Mouse (Mus musculus) adrenal gland, adult 2 months (tissue): ENCODE measurements around the gene Grik4. TPM values are rescaled to one million over a fixed set of nuclear protein-coding genes. Genes with fewer than 3 reads are reported as not detected.
"Not testable (repeated sequence)": the region's sequence is repeated elsewhere in the genome, so short reads cannot be mapped to it uniquely, and the experiment has no call there.

Source experiments
- DNase-seq: peaks from one replicate; pipeline ENCODE4 v3.0.0; 2021
- polyA plus RNA-seq: library from polyadenylated mRNA; depleted of rRNA; stranded (reverse); fragments of >200 nt; gene quantifications from 2 replicates; pipeline ENCODE4 v1.2.3, GENCODE M21; 2012
- total RNA-seq, 2 experiments: library from RNA; stranded (reverse); gene quantifications; 2 replicates each; pipeline ENCODE4 v1.2.3; 2021

The Grik4 gene
- total and polyA plus RNA-seq, 3 experiments: 1.2 to 2.5 (median 1.6) TPM

DNA sequence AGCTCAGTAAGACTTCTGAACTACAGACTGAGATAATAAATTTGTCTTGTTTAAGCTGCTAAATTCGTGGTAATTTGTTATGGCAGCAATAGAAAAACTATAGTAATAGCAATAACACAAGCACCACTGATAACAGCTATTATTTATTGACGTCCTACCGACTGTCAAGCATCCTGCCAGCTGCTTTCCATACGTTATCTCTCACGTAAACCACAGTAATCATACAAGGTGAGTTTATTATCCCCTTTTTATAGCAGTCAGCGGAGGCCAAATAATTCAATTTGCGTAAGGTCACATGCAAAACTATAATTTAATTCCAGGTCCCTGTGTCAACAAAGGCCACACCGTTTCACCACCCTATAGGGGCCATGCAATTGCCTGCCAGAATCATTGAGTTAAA lies 147.0 kb downstream of the Grik4 start:
- DNase-seq: no peak

DNA sequence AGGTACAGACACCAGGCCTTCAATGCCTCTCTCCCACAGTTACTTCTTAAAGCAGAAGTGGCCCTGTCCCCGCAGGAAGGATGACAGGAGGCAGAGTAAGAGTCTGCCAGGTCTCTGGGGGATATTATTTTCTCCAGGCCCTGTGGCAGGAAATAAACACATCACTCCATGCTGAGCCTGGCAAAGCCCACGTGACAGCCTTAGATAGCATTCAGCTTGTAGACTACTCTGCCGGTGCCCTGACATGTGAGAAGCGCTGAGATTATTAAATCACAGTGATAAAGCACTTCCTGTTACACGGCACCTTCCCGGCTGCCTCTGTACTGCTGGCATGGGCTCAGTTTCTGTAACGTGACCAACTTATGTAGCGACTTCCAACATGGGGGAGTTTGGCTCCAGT lies 148.4 kb downstream of the Grik4 start:
- DNase-seq: peak; percentile 17

DNA sequence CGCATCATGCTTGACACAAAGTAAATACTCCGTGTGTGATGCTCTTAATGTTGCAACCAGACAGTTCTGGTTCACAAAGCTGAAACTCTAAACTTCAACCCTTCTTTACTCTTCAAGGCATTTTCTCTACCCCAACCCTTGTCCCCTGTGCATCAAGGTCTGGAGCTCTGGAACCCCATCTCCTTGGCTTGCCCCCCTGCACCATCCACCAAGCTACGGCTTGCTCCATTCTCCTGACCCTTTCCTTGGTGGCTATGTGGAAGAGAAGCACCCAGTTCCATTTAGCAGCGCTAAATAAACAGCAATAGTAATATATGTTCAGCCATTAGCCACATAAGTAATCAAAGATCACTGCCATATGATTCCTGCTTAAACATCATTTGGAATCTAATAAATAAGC lies 150.3 kb downstream of the Grik4 start:
- DNase-seq: no peak

- no peak for DNase-seq
Measured at GRCm38 (mm10) chr9:42793581-42793980, 150.7 kb downstream of the Grik4 start.

GRCm38 (mm10) chr9:42792381-42792780 lies 151.9 kb downstream of the Grik4 start:
- no peak for DNase-seq

- no peak for DNase-seq
Measured at GRCm38 (mm10) chr9:42791779-42792178, 152.5 kb downstream of the Grik4 start.

- DNase-seq: no peak
Measured at GRCm38 (mm10) chr9:42791346-42791745, 152.9 kb downstream of the Grik4 start.

DNA sequence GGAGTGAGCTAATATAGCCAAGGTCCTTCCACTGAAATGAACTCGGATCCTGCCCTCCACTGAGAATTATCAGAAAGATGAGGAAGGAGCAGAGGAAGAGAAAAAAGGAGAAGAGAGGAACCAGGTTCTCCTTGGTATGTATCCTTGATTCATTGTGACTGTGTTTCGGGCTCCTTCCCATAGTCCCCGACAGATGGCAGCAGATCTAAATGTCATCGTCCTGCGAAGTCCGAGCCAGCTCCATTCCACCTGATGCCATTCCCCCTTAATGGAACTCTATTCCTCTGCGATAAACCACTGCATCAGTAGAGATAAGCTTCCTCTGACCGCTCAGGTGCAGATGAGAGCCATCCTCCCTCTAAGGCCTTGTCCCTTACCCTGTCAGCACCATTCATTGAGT lies 155.8 kb downstream of the Grik4 start:
- peak; percentile 53 for DNase-seq

DNA sequence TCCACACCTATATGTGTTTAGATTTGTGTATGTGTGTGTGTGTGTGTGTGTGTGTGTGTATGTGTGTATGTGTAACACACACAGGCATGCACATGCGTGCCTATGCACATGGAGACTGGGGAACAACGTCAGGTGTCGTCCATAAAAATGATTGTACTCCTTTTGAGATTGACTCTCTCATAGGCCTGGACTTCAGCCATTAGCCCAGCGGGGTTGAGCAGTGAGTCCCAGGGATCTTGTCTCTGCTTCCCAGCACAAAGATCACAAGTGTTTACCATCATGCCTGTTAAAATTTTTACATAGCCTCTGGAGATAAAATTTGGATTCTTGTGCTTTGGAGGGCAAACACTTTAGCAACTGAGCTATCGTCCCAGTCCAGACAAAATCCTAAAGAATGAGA lies 157.4 kb downstream of the Grik4 start:
- DNase-seq: no peak

- no peak for DNase-seq
Measured at GRCm38 (mm10) chr9:42786286-42786685, 158.0 kb downstream of the Grik4 start.

DNA sequence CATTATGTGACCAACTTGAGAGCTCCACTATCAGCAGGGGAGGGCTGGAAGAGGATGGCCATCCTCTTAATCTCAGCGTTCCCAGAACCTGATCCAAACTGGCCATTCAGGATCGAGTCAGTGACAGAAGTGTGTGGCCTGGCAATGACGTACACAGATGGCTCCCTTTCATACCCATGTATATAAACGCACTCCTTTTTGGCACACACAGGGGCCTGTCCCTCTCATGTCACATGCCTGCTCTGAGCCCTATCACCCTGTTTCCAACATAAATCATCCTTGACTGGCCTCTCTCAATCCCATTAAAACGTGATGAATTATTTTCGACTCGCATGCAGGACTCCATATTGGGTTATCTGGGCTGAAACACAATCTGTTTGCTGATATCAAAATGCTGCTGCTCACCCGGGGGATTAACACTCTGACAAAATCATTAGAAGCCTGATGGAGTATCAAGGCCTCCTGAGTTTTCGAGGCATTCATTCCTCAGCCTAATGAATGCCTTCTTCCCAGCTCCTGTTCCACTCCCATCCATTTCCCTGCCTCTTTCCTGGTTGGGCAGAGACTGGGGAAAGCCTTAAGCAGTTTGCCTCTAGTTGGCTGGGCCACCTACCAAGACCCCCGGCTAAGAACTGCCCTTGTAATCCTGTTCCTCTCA lies 159.0 kb downstream of the Grik4 start:
- no peak for DNase-seq

GRCm38 (mm10) chr9:42783248-42783903 lies 160.9 kb downstream of the Grik4 start:
- no peak for DNase-seq

- DNase-seq: not testable (repeated sequence)
Measured at GRCm38 (mm10) chr9:42778471-42779263, 165.6 kb downstream of the Grik4 start.

DNA sequence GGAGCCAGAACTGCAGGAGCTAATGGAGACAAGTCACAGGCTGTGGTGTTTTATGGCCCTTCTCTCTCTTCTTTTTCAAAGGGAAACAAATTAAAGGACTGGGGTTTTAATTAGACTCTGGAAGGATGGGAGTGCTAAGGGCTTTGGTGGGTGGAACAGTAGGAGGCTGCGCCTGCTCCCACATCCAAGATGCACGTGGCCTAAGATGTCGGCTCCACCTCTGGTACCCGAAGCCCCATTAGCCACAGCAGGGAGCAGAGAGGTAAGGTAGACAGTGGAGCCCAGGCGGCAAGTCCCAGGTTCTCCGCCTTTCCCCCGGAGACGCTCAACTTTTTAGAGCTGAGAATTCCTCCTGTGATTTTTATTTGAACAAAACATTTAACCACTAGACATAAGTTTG lies 166.4 kb downstream of the Grik4 start:
- DNase-seq: no peak

DNA sequence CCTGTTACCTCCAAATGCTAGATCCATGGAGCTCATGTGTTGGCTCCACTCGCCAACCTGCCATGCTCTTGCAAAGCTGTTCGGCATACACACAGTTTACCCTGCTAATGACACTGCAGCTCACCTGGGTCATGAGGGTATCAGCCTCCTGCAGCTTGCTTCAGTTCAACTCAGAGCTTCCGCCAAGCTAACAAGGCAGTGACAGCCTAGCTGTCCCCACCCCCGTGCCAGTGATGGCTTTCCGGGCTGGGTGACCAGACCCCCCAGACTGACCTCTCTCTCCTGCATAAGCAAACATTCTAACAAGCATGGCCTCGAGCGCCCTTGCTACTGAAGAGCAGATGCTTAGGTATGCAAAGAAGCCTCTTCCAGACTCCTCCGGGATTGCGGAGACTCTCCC lies 167.5 kb downstream of the Grik4 start:
- no peak for DNase-seq

GRCm38 (mm10) chr9:42764823-42765560 lies 179.3 kb downstream of the Grik4 start:
- DNase-seq: no peak

DNA sequence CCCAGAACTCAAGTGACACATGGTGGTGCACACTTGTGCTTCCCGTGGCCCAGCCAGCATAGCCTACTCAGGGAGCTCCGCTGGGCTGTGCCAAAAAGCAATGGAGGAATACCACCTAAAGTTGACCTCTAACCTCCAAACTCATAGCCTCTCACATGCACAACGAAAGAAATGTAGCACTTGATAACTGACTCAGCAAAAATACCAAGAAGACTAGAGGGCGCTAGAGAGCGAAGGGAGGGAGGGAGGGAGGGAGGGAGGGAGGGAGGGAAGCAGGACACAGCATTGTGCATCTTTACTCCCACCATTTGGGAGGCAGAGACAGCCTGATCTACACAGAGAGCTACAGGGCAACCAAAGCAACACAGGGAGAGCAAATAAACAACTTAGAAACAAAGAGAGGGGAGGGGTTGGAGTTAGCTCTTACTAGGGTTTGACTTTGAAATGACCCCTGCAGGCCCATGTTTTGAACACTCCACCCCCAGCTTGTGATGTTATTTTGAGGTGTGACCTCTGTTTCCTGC lies 185.5 kb downstream of the Grik4 start:
- DNase-seq: no peak

- peak; percentile 27 for DNase-seq
Measured at GRCm38 (mm10) chr9:42757012-42757640, 187.2 kb downstream of the Grik4 start.

- DNase-seq: no peak
Measured at GRCm38 (mm10) chr9:42754699-42755098, 189.6 kb downstream of the Grik4 start.

DNA sequence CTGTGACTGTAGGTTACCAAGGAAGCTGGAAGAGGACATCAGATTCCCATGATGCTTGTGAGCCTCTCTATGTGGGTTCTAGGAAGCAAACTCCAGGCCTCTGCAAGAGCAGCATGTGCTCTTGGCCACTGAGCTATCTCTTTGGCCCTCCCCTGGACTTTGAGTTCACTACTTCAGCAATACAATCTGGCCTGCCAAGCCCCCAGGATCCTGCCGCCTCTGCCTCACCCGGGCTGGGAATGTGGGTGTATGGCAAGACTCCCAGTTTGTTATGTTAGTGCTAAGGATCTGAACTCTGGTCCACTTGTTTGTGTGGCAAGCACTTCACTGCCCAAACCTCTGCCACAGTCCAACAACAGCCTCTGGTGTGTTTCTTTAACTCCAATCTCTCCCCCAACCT lies 193.1 kb downstream of the Grik4 start:
- DNase-seq: peak; percentile 42

GRCm38 (mm10) chr9:42750176-42750575 lies 194.1 kb downstream of the Grik4 start:
- peak; percentile 64 for DNase-seq

- DNase-seq: no peak
Measured at GRCm38 (mm10) chr9:42745982-42746381, 198.3 kb downstream of the Grik4 start.
